Comparison of ENCODE assay signal across 8 mouse cellular contexts in genomic region chr7:116308632-116308991, GRCm38 (mm10). TPM values are rescaled to one million over a fixed set of nuclear protein-coding genes. Genes with fewer than 3 reads are reported as not detected.
DNase-seq lines count a peak whose midpoint lies in the region; ATAC-seq and TF ChIP-seq lines count a peak whose summit lies in the region.

No protein-coding gene starts in this region.

- TF ChIP-seq EP300 in heart, adult 2 months (IDR thresholded peaks at IDR 0.05; ENCODE audit: insufficient read depth, low read depth, low read length): no peak
- no peak for TF ChIP-seq EP300 in stomach, postnatal 0 days (optimal IDR thresholded peaks at IDR 0.05)

- peaks cover 5% of the 10 kb centered on the region; the same call in 1 of the 2 replicates for H3K27me3 ChIP-seq in heart, adult 2 months (ENCODE audit: control insufficient read depth, insufficient read depth, low read length)
- peaks cover 18% of the 10 kb centered on the region; the same call in 1 of the 2 replicates for H3K27me3 ChIP-seq in hindbrain, embryonic 15.5 days
- H3K27me3 ChIP-seq in liver, embryonic 12.5 days (replicated peaks): peaks cover 28% of the 10 kb centered on the region
- H3K27me3 ChIP-seq in stomach, postnatal 0 days (ENCODE audit: control insufficient read depth, insufficient read depth, low read length): no peaks in the 10 kb centered on the region

- peak overlapping the region; percentile 100 for H3K4me2 ChIP-seq in hindbrain, embryonic 15.5 days
- peak overlapping the region; percentile 100 for H3K4me2 ChIP-seq in liver, embryonic 12.5 days
- peak overlapping the region; percentile 99 for H3K4me2 ChIP-seq in stomach, postnatal 0 days (replicated peaks; ENCODE audit: low read depth)

- no peak overlapping the region for H3K27ac ChIP-seq in heart, adult 2 months
- H3K27ac ChIP-seq in bone marrow macrophage, adult 2 months (ENCODE audit: insufficient read depth, low read depth, low read length): no peak overlapping the region
- no peak overlapping the region for H3K27ac ChIP-seq in hindbrain, embryonic 15.5 days (replicated peaks)
- H3K27ac ChIP-seq in liver, embryonic 12.5 days: no peak overlapping the region
- H3K27ac ChIP-seq in stomach, postnatal 0 days (replicated peaks): peak overlapping the region; percentile 93

- H3K4me1 ChIP-seq in heart, adult 2 months (ENCODE audit: control insufficient read depth, insufficient read depth, low read length): peaks cover 2% of the 10 kb centered on the region
- H3K4me1 ChIP-seq in bone marrow macrophage, adult 2 months (ENCODE audit: control insufficient read depth, insufficient read depth, low read length): peaks cover 5% of the 10 kb centered on the region
- H3K4me1 ChIP-seq in hindbrain, embryonic 15.5 days (replicated peaks): peaks cover 26% of the 10 kb centered on the region
- peaks cover 31% of the 10 kb centered on the region for H3K4me1 ChIP-seq in liver, embryonic 12.5 days
- 0 out of 2 replicates have a peak, but pooled peaks cover 4% of the 10 kb centered on the region for H3K4me1 ChIP-seq in stomach, postnatal 0 days (replicated peaks; ENCODE audit: control insufficient read depth, insufficient read depth)

- no peak overlapping the region; the same call in 1 of the 2 replicates for H3K9ac ChIP-seq in heart, adult 2 months (ENCODE audit: low read depth, low read length)
- H3K9ac ChIP-seq in hindbrain, embryonic 15.5 days: no peak overlapping the region
- peak overlapping the region; percentile 69 for H3K9ac ChIP-seq in liver, embryonic 12.5 days
- H3K9ac ChIP-seq in stomach, postnatal 0 days (ENCODE audit: low read length): peak overlapping the region; percentile 69

- peak overlapping the region; percentile 67 for H3K4me3 ChIP-seq in heart, adult 2 months
- H3K4me3 ChIP-seq in bone marrow macrophage, adult 2 months (ENCODE audit: insufficient read depth, low read length): peak overlapping the region; percentile 49
- peak overlapping the region; percentile 75 for H3K4me3 ChIP-seq in hindbrain, embryonic 15.5 days
- peak overlapping the region; percentile 73 for H3K4me3 ChIP-seq in liver, embryonic 12.5 days
- peak overlapping the region; percentile 74 for H3K4me3 ChIP-seq in stomach, postnatal 0 days (ENCODE audit: low read depth, low read length)

- no peak for TF ChIP-seq CTCF in heart, adult 2 months (IDR thresholded peaks at IDR 0.05)
- no peak for TF ChIP-seq CTCF in bone marrow macrophage, adult 2 months (IDR thresholded peaks at IDR 0.05; ENCODE audit: low read depth, low read length)
- no peak for TF ChIP-seq CTCF in stomach, postnatal 0 days (IDR thresholded peaks at IDR 0.05; ENCODE audit: low read depth)

- no peak for DNase-seq in heart, adult 2 months
- DNase-seq in heart, adult 9 months (ENCODE audit: low spot score in 2 of 2): no peak
- peak; percentile 90 for DNase-seq in stomach, postnatal 0 days (ENCODE audit: low spot score)
- DNase-seq in spleen, adult 12 weeks (ENCODE audit: low spot score): no peak
- no peak for DNase-seq in gastrocnemius, adult 18-20 months (ENCODE audit: low spot score)

- TF ChIP-seq POLR2A in heart, adult 2 months (IDR thresholded peaks at IDR 0.05; ENCODE audit: insufficient read depth, low read depth, low read length): no peak
- TF ChIP-seq POLR2A in bone marrow macrophage, adult 2 months (IDR thresholded peaks at IDR 0.05; ENCODE audit: borderline replicate concordance, low read depth, low read length): no peak

- H3K9me3 ChIP-seq in hindbrain, embryonic 15.5 days: no peaks in the 10 kb centered on the region
- H3K9me3 ChIP-seq in liver, embryonic 12.5 days (replicated peaks): no peaks in the 10 kb centered on the region
- no peaks in the 10 kb centered on the region for H3K9me3 ChIP-seq in stomach, postnatal 0 days (ENCODE audit: control insufficient read depth, low read length)

- ATAC-seq in hindbrain, embryonic 15.5 days (ENCODE audit: low FRiP score, low read depth): 0 out of 2 replicates have a peak, but pooled peaks have one; percentile 39
- peak; percentile 31 for ATAC-seq in liver, embryonic 12.5 days
- ATAC-seq in stomach, postnatal 0 days (ENCODE audit: low FRiP score, low TSS enrichment): peak; percentile 85

- no peaks in the 10 kb centered on the region for H3K79me2 ChIP-seq in heart, adult 2 months (replicated peaks; ENCODE audit: control insufficient read depth, insufficient read depth, low read length)

- intact Hi-C loops in heart, adult 2 months (cut with DNase I): no loop called here

- H3K36me3 ChIP-seq in heart, adult 2 months (ENCODE audit: control insufficient read depth, insufficient read depth, low read length): no peaks in the 10 kb centered on the region
- no peaks in the 10 kb centered on the region for H3K36me3 ChIP-seq in hindbrain, embryonic 15.5 days
- H3K36me3 ChIP-seq in liver, embryonic 12.5 days: no peaks in the 10 kb centered on the region
- H3K36me3 ChIP-seq in stomach, postnatal 0 days (ENCODE audit: control insufficient read depth, insufficient read depth, low read length): no peaks in the 10 kb centered on the region

- WGBS in heart, adult 2 months: 15% methylated on average over 16 of the region's 16 CpGs
- WGBS in hindbrain, embryonic 15.5 days: 2% methylated on average over 16 of the region's 16 CpGs
- under 1% methylated on average over 16 of the region's 16 CpGs for whole genome bisulfite sequencing in liver, embryonic 12.5 days (ENCODE audit: insufficient replicate concordance)
- 8% methylated on average over 15 of the region's 16 CpGs for WGBS in stomach, postnatal 0 days

RNA-seq across cellular contexts. Expression of gene Plekha7, which starts 0.4 kb away (rescaled TPM):
- total RNA-seq in heart, adult 2 months (2021): 1 to 10 TPM; 4.5 to 6.3 TPM
- 13.7 and 19.3 TPM in 2 replicates for polyA plus RNA-seq in heart, adult 2 months (2012; rRNA removed)
- 1.1 TPM in 1 of 2 replicates, not detected in the other for polyA plus RNA-seq in bone marrow macrophage, adult 2 months (2012; ENCODE audit: insufficient read depth, insufficient read length, missing spikeins)
- 9.4 and 10.3 TPM in 2 replicates for polyA plus RNA-seq in hindbrain, embryonic 15.5 days (2015; fragmentation: Nextera tagmentation; extraction: Ambion mirVana)
- 3.6 TPM in 2 replicates for polyA plus RNA-seq in liver, embryonic 12.5 days (2016; fragmentation: Nextera tagmentation; extraction: Ambion mirVana)
- 10.1 and 11.7 TPM in 2 replicates for polyA plus RNA-seq in stomach, postnatal 0 days (2015; fragmentation: Nextera tagmentation; extraction: Ambion mirVana)
- 1 to 10 TPM in 1 of 2 experiments, under 1 TPM in 1; 0.71 to 1.5 TPM for total RNA-seq in gastrocnemius, adult 18-20 months (2021)

RNA-seq across cellular contexts. Expression of gene Rps13, which starts 25.4 kb away (rescaled TPM):
- 100 to 1,000 TPM; 328 to 384 TPM for total RNA-seq in heart, adult 2 months (2021)
- polyA plus RNA-seq in heart, adult 2 months (2012; rRNA removed): 110 and 146 TPM in 2 replicates
- polyA plus RNA-seq in bone marrow macrophage, adult 2 months (2012; ENCODE audit: insufficient read depth, insufficient read length, missing spikeins): 493 and 501 TPM in 2 replicates
- 480 and 532 TPM in 2 replicates for polyA plus RNA-seq in hindbrain, embryonic 15.5 days (2015; fragmentation: Nextera tagmentation; extraction: Ambion mirVana)
- 786 and 821 TPM in 2 replicates for polyA plus RNA-seq in liver, embryonic 12.5 days (2016; fragmentation: Nextera tagmentation; extraction: Ambion mirVana)
- polyA plus RNA-seq in stomach, postnatal 0 days (2015; fragmentation: Nextera tagmentation; extraction: Ambion mirVana): 609 and 626 TPM in 2 replicates
- total RNA-seq in gastrocnemius, adult 18-20 months (2021): 100 to 1,000 TPM; 260 to 323 TPM

Comparison
In these comparisons a context has a peak if more than half of its experiments do, and no peak if none do; other contexts are left out.
1. H3K9ac ChIP-seq: peak in liver, embryonic 12.5 days (single experiment) and stomach, postnatal 0 days (single experiment); none in heart, adult 2 months (single experiment) and hindbrain, embryonic 15.5 days (single experiment).
2. ATAC-seq: peak in every context shown above with its lines; median percentile 85 in stomach, postnatal 0 days; 39 in hindbrain, embryonic 15.5 days; 31 in liver, embryonic 12.5 days.
3. Peak in every context shown above with its lines, with median percentiles within 50 percentile points of each other: H3K4me3 ChIP-seq and H3K4me2 ChIP-seq.